Mouse (Mus musculus) liver, embryonic 14.5 days (tissue): Measurements from ENCODE around the gene Asic1.

Source experiments
- CTCF ChIP-seq: IDR thresholded peaks from 2 replicates; pipeline ENCODE4 v1.5.1; 2016; ENCODE audit warnings: antibody characterized with exemption, low read depth, control low read depth
- EP300 ChIP-seq: IDR thresholded peaks from 2 replicates; pipeline ENCODE4 v1.6.1; 2016; ENCODE audit warnings: antibody characterized with exemption, low read depth

DNA sequence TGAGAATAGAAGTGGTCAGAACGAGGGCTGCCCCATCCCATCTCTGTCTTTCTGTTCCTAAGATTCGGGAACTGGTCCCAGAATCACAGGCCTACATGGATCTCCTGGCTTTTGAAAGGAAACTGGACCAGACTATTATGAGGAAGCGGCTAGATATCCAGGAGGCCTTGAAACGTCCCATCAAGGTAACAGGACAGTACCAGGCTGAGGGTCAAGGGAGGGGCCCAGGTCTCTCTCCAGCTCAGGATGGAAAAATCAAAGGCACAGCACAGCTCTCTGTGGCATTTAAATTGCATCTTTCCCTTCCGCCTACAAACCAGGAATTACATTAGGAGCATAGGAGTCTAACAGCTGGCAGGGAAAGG, 33.5 kb downstream of the Asic1 start:
- TF ChIP-seq EP300: no peak
- no peak for TF ChIP-seq CTCF
